In the genomic region with DNA sequence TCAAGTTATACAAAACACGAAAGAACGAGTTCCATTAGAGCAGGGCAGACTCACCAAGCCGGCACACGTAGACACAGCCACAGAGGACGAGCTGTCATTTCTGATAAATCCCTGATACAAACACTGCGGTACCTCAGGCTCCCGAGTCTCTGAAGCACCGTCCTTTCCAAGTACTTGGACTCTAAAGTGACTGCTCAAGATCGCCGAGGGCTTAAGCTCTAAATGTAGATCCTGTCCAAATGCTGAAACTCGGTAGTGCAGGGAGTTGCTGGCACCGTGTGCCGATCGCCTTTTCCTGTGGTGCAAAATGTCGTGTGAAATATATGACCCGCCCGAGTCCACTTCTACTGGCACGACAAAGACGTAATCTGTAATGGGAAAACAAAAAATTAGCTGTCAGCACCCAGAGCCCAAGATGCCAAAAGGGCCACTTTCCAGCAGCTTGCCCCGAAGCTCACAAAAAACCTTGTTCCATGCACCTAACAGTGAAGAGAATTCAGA, we compare ENCODE assay signal across 12 mouse cellular contexts. TPM values are rescaled to one million over a fixed set of nuclear protein-coding genes. Genes with fewer than 3 reads are reported as not detected.
DNase-seq lines count a peak whose midpoint lies in the region; ATAC-seq lines count a peak whose summit lies in the region.
"Had no signal": no experiment of that assay in that cellular context is flagged by ENCODE, and none has a peak within 500 bp of the region (broad histone marks: within the 10 kb centered on the region; RNA-seq: fewer than 3 reads in every experiment).

No protein-coding gene starts in this region.

- no peak overlapping the region for H3K4me3 ChIP-seq in hindbrain, embryonic 11.5 days (ENCODE audit: low read depth, low read length)
- H3K4me3 ChIP-seq in hindbrain, embryonic 12.5 days = no peak overlapping the region
- H3K4me3 ChIP-seq in hindbrain, embryonic 16.5 days (ENCODE audit: low read length) = peak overlapping the region; percentile 26

- H3K36me3 ChIP-seq in hindbrain, embryonic 11.5 days (ENCODE audit: control insufficient read depth, insufficient read depth, low read length) = no peaks in the 10 kb centered on the region
- no peaks in the 10 kb centered on the region for H3K36me3 ChIP-seq in hindbrain, embryonic 12.5 days
- H3K36me3 ChIP-seq in hindbrain, embryonic 16.5 days (ENCODE audit: control insufficient read depth, insufficient read depth, low read length) = no peaks in the 10 kb centered on the region

- peak; percentile 19 for DNase-seq in hindbrain, embryonic 11.5 days (ENCODE audit: low spot score)
- DNase-seq in Muller cell, postnatal 12 days (ENCODE audit: inconsistent ontology term) = peak; percentile 51
- DNase-seq in cerebellum, postnatal 36 days = peak; percentile 33 to 63
- DNase-seq in adrenal gland, adult 8-10 months = no peak
- no peak for DNase-seq in liver
- DNase-seq: gastrocnemius, postnatal 14 days; right cerebral cortex, adult 18-20 months; thymus, postnatal 14 days had no signal

- no peak for ATAC-seq in hindbrain, embryonic 11.5 days (ENCODE audit: low FRiP score)
- ATAC-seq in hindbrain, embryonic 12.5 days (ENCODE audit: low FRiP score) = no peak
- ATAC-seq in hindbrain, embryonic 16.5 days = peak; percentile 68
- ATAC-seq in megakaryocyte-erythroid progenitor cell, adult 5-6 weeks (replicated peaks; ENCODE audit: low FRiP score, low TSS enrichment, poor library complexity, severe bottlenecking) = no peak
- ATAC-seq: CD4-positive, CD25-positive, alpha-beta regulatory T cell, adult 4 months had no signal

- H3K9me3 ChIP-seq in hindbrain, embryonic 11.5 days (ENCODE audit: control insufficient read depth, low read length) = no peaks in the 10 kb centered on the region
- no peaks in the 10 kb centered on the region for H3K9me3 ChIP-seq in hindbrain, embryonic 12.5 days (replicated peaks)
- no peaks in the 10 kb centered on the region for H3K9me3 ChIP-seq in hindbrain, embryonic 16.5 days (ENCODE audit: control insufficient read depth, low read length)

- no peak overlapping the region for H3K4me2 ChIP-seq in hindbrain, embryonic 11.5 days (replicated peaks; ENCODE audit: low read depth, low read length)
- no peak overlapping the region for H3K4me2 ChIP-seq in hindbrain, embryonic 12.5 days (replicated peaks)
- peak overlapping the region; percentile 50 for H3K4me2 ChIP-seq in hindbrain, embryonic 16.5 days (ENCODE audit: low read length)

- 65% methylated on average over 20 of the region's 20 CpGs for WGBS in hindbrain, embryonic 11.5 days
- 62% methylated on average over 20 of the region's 20 CpGs for WGBS in hindbrain, embryonic 12.5 days
- 36% methylated on average over 20 of the region's 20 CpGs for WGBS in hindbrain, embryonic 16.5 days

- no peak overlapping the region for H3K9ac ChIP-seq in hindbrain, embryonic 11.5 days (ENCODE audit: low read depth, low read length)
- H3K9ac ChIP-seq in hindbrain, embryonic 12.5 days = no peak overlapping the region
- H3K9ac ChIP-seq in hindbrain, embryonic 16.5 days (ENCODE audit: low read depth, low read length) = no peak overlapping the region

- peaks cover 3% of the 10 kb centered on the region; the same call in 1 of the 2 replicates for H3K4me1 ChIP-seq in hindbrain, embryonic 11.5 days (replicated peaks; ENCODE audit: control insufficient read depth, insufficient read depth, low read length)
- H3K4me1 ChIP-seq in hindbrain, embryonic 12.5 days = peaks cover 9% of the 10 kb centered on the region; the same call in 1 of the 2 replicates
- peaks cover 15% of the 10 kb centered on the region for H3K4me1 ChIP-seq in hindbrain, embryonic 16.5 days (ENCODE audit: control insufficient read depth, insufficient read depth, low read depth, low read length)

- peaks cover 28% of the 10 kb centered on the region for H3K27me3 ChIP-seq in hindbrain, embryonic 11.5 days (ENCODE audit: control insufficient read depth, insufficient read depth, low read length)
- peaks cover 30% of the 10 kb centered on the region for H3K27me3 ChIP-seq in hindbrain, embryonic 12.5 days
- H3K27me3 ChIP-seq in hindbrain, embryonic 16.5 days (replicated peaks; ENCODE audit: control insufficient read depth, insufficient read depth, low read length) = no peaks in the 10 kb centered on the region

- H3K27ac ChIP-seq in hindbrain, embryonic 11.5 days (ENCODE audit: low read depth, low read length) = no peak overlapping the region
- H3K27ac ChIP-seq in hindbrain, embryonic 12.5 days = no peak overlapping the region
- H3K27ac ChIP-seq in hindbrain, embryonic 16.5 days (ENCODE audit: low read depth, low read length) = peak overlapping the region; percentile 20; the same call in 1 of the 2 replicates

RNA-seq across cellular contexts. Expression of a gene that starts 3.7 kb away (rescaled TPM):
- polyA plus RNA-seq in hindbrain, embryonic 11.5 days (2014; fragmentation: Nextera tagmentation; extraction: Ambion mirVana) = 0.25 and 0.97 TPM in 2 replicates
- polyA plus RNA-seq in hindbrain, embryonic 12.5 days (2016; fragmentation: Nextera tagmentation; extraction: Ambion mirVana) = 2.1 and 2.8 TPM in 2 replicates
- polyA plus RNA-seq in hindbrain, embryonic 16.5 days (2015; fragmentation: Nextera tagmentation; extraction: Ambion mirVana) = 2.9 and 3.5 TPM in 2 replicates
- total RNA-seq in adrenal gland, adult 8-10 months (2022) = under 1 TPM in 1 of 4 experiments, not detected in 3; 0.07 TPM
- not detected in 2 replicates for total RNA-seq in megakaryocyte-erythroid progenitor cell, adult 5-6 weeks (2014; fragmentation: Nextera tagmentation)
- total RNA-seq in megakaryocyte-erythroid progenitor cell, adult 5-6 weeks (2017) = not detected in 2 replicates
- polyA plus RNA-seq: CD4-positive, CD25-positive, alpha-beta regulatory T cell, adult 4 months had no signal

Comparison
In these comparisons a context has a peak if more than half of its experiments do, and no peak if none do; other contexts are left out.
1. DNase-seq: peak in hindbrain, embryonic 11.5 days (single experiment), Muller cell, postnatal 12 days (single experiment) and cerebellum, postnatal 36 days (2 of 2); none in adrenal gland, adult 8-10 months (single experiment) and liver (single experiment).